Mouse (Mus musculus) liver, embryonic 14.5 days (tissue): ENCODE results near the gene Ccdc65.

Source experiments
- CTCF ChIP-seq: IDR thresholded peaks from 2 replicates; pipeline ENCODE4 v1.5.1; 2016; ENCODE audit warnings: antibody characterized with exemption, low read depth, control low read depth
- EP300 ChIP-seq: IDR thresholded peaks from 2 replicates; pipeline ENCODE4 v1.6.1; 2016; ENCODE audit warnings: antibody characterized with exemption, low read depth

DNA sequence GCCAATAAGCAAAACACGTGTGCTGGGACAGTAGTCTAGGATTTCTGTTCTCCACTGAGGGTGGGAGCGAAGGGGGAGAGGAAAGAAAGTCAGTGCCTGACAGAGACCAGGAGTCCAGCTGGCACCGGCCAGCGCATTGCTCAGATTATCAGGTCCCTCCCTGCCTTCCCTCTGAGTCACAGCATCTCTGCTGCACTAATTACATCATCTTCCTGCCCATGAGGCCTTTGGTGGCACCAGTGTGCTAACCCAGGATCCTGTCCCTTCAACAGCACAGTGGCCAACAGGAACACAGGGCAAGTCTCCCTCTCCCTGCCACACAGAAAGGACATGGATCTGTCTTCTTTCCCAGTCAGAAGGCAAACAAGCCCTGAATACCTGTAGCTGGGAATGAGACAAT lies 35.4 kb upstream of the Ccdc65 start:
- TF ChIP-seq CTCF: no peak
- no peak for TF ChIP-seq EP300
